Mouse (Mus musculus): Measurements from ENCODE around the gene Frmd7.

Frmd7 gene

GRCm38 (mm10) chrX:50942610-50943009 lies at the start of gene Frmd7:
Gene Frmd7, minus strand, starts transcription at chrX:50942710.
- no peak for ATAC-seq (ENCODE audit: low TSS enrichment)

DNA sequence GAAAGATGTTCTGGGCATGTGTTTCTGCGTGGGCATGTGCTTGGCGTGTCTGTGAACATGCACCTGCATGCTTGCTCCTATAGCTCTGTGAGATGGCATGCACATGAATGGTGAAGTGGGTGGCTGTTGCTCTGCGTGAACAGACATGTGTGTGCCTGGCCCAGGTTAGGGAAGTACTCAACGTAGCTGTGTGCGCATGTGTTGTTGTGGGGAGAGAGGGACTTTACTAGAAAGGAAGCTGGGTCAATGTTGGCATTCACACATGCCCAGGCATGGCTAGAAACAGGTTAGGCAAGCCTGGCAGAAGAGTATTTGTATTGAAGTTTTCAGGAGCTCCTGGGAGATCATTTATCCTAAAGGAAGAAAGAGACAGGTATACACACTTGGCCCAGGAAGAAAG lies 48.8 kb upstream of the Frmd7 start:
- no peak for ATAC-seq (ENCODE audit: low TSS enrichment)

DNA sequence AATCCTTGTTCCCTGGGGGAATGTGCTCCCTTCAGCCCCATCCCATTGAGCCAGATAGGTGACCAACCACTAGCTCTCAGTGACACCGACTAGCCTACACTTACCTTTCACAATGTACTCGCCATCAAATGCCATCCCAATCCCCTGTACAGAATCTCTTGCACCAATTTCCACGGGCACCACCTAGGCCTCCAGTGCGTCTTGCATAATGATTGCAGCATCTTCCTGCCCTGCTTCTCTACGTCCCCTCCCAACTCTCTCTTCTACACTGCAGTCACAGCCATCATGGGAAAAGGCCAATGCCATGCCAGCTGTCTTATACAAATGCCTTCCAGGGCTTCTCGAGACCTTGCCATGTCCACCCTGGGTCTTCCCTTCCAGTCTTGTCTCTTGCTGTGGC lies 47.4 kb upstream of the Frmd7 start:
- ATAC-seq (ENCODE audit: low TSS enrichment) = no peak

DNA sequence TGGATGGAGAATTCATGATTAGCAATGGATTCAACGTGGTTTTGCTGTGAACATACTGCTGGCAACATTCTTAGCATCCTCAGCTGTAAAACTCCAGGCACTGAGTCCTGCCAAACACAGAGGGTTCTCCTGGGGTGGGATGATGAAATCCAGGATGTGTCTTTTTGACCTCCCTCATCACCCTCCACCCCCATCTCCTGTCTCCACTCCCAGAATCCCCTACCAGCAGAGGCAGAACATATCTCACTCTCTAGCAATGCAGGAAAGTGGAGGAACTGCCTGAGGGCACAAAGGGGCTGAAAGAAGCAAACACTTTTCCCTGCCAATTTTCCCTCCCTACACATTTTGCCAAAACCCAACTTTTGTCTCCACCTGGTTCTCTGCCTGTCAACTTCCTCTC lies 46.1 kb upstream of the Frmd7 start:
- no peak for ATAC-seq (ENCODE audit: low TSS enrichment)

DNA sequence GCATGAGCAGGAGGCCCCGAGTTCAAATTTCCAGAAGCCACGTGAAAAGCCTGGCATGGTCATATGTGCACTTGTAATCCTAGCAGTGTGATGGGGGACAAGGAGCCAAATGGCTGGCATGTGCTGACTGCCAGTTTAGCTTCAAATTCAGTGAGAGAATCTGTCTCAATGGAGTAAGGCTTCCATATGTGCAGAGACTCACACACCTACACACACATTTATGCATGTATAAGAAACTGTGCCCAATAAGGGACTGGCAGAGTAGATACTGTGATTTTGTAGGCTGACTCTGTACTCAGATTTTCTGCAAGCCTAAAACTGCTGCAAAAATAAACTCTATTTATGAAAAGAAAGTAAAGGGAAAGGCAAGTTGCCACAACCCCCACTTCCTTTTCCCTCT lies 35.9 kb upstream of the Frmd7 start:
- peak; percentile 99 for ATAC-seq (ENCODE audit: low TSS enrichment)

DNA sequence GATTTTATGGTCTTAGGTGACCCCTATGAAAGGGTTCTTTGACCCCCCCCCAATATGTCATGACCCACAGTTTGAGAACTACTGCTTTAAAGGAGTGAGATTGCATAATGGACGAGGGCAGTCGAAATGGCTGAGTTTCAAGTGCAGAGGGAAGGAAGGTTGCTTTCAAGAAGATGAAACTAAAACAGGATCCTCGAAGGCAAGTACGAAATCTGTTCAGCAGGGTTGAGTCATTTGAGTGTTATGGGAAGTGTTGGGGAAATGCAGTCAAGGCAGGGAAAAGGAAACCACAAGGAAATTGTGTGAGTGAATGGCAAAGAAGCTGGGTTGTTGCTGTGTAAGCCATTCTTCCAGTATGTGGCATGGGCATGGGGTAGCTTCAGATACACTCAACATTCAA lies 29.6 kb upstream of the Frmd7 start:
- ATAC-seq (ENCODE audit: low TSS enrichment) = 0 out of 2 replicates have a peak, but pooled peaks have one; percentile 27

DNA sequence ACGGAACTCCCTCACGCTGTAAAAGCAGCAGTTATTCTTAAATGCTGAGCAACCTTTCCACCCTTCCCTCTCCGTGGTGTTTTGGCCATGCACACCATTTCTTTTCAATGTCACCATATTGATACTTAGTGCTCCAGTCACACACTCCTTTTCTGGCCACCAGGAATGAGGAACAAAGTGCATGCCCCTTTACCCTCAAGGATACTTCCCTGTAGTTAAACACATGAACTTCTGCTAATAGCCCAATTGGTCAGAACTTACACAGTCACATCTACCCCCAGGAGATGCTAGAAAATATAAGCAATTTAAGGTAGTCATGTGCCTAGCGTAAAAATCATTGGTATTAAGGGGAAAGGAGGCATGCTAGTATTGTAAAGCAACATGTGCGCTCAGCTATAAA lies 27.4 kb upstream of the Frmd7 start:
- no peak for ATAC-seq (ENCODE audit: low TSS enrichment)

DNA sequence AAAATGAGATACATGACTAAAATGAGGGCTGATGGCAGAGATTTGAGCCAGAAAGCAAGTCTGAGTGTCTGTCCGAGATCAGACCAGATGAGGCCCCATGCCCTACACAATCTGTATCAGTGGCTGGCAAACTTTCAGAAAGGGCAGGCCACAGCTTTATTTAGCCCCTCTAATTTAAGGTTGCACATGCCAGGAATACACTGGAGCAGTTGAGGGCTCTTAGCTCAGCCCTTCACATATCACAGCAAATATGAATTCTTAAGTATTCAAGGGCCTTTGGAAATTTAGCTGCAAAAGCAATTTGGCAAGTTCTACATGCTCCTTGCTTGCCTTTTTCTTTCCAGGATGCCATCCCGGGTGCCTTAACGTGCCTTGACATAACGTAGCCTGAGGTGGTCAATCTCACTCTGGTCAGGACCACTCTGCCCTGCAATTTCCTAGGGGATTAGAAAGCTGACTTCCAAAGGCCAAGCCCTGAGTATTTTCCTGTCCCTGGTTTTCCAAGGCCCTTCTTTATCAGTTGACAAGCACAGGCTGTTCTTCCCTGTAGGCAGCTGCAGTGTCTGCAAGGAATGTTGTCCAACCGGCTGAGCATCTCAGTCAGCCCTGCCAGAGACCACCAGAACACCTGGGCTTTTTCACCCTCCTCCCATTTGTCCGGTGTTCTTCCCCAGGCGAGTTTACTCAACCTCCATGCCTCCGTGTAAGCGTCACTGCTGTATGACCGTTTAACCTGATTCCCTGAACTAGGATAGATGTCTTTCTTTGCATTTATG lies 25.8 kb upstream of the Frmd7 start:
- no peak for ATAC-seq (ENCODE audit: low TSS enrichment)

GRCm38 (mm10) chrX:50965157-50965556 lies 22.6 kb upstream of the Frmd7 start:
- no peak for ATAC-seq (ENCODE audit: low TSS enrichment)

GRCm38 (mm10) chrX:50962955-50963354 lies 20.4 kb upstream of the Frmd7 start:
- no peak for ATAC-seq (ENCODE audit: low TSS enrichment)

GRCm38 (mm10) chrX:50948633-50949032 lies 6.1 kb upstream of the Frmd7 start:
- no peak for ATAC-seq (ENCODE audit: low TSS enrichment)

DNA sequence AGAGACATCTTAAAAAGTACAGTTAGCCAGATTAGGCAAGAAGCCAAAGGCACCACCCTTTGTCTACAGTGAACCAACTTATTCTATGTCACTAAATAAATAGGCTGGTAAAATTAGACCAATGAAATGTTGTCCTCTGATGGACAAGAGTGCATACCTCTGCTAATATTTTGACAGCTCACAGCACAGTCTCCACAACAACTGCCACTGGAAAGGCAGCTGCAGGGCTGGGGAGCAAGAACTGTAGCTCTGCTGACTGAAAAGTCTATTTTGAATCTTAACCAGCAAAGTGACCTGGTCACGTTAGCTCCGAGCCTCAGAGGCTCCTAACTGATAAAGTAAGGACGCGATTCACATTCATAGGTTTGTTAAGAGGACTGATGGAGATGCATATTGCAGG lies 5.6 kb upstream of the Frmd7 start:
- ATAC-seq (ENCODE audit: low TSS enrichment) = no peak

DNA sequence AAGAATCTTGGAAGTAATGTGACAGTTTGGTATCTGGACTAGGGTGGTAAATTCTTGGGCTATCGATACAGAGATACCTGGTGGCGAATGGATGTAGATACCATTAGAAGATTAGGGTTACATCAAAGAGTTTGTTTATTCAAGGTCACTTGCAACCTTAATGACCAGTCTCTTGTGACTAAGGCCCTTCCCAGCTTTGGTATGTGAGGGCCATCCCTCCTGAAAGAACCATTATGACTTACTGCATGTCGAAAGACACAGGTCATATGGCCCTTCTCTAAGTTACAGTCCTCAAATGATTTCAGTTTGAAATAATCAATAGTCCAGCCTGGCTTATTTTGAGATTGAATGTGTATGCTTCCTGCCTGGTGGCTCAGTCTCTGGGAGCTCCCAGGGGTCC lies 5.4 kb downstream of the Frmd7 start:
- no peak for ATAC-seq (ENCODE audit: low TSS enrichment)

DNA sequence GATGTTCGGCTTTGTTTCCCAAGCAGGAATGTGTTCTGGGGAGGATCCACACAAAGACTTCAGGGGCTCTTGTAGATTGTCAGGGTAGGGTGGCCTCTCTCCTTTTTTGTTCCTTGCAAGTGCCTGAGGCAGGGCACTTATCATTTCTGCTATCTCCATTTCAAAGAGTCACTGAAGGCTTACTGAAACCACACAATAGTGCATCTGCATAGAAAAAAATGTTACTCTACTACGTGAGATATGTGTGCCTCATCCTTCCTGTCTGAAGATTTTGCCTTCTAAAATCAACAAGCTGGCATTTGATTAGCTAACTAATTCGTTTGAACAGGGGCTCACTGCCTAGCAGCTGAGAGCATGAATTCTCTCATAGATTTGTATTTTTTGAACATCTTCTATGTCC lies 12.2 kb downstream of the Frmd7 start:
- no peak for ATAC-seq (ENCODE audit: low TSS enrichment)

GRCm38 (mm10) chrX:50926893-50927545 lies 15.5 kb downstream of the Frmd7 start:
- ATAC-seq (ENCODE audit: low TSS enrichment) = no peak

DNA sequence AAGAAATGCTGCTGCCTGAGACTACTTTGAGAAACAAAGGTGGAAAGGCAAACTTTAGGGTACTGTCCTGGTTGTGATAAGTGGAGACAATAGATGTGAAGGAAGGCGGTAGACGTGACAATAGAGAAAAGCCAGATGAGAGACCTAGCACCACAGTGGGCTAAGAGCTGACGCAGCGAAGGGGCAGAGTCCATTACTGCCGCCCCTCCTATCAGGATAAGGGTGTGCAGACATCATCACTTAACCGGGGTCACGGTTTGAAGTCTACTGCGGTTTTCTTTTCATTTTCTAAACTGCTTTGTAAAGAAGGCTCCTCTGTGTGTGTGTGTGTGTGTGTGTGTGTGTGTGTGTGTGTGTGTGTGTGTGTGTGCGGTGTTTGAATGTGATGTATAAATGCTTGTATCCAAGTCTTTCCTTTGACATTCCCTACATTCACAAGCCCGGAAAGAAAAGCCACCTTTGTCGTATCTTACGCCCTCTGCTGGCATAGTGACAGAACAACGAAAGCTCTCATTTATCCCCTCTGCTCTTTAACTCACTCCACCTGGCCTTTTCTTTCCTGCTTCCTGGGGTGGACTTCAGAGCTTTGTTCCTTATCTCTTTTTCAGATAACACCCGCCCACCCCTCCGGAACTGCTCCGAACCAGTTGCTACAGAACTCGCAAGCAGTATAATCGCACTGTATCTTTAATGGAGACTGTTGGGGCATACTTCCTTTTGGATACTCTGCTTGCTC lies 17.7 kb downstream of the Frmd7 start:
- ATAC-seq (ENCODE audit: low TSS enrichment) = peak; percentile 57; the same call in 1 of the 2 replicates

DNA sequence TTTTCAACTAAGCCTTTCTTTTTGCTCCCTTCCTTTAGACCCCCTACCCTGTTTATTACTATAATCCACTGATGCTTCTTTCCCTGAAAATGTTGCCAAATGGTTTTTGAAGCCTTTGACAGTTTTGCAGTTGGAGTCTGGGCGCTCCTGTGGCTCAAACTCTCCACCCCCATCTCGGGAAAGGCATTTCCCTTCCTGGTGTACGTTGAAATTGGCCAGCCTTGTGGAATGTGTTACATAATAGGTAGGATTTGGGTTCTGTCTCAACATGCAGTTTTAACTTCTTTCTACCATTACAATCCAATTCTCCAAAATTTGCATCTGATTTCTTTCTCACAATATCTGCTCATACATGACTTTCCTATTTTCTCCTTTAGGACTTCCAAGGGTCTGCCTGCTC lies 23.8 kb downstream of the Frmd7 start:
- ATAC-seq (ENCODE audit: low TSS enrichment) = peak; percentile 70

DNA sequence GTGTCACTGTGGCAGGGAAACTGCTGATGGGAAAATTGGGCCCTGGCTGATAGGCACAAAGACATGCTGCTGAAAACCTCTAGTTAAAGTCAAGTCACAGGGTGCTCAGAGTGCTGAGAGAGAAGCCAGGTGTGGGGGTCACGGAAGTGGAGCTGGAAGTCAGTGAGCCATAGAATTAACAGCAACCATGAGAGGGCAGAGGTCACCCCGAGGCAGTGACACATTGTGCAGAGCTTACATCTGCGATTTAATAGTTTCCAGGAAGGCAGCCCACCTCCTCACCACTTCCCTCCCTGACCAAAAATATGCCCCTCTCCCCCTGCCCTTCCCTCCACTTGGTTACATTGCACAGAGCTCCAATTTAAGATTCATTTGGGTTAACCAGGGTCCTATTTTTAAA lies 25.1 kb downstream of the Frmd7 start:
- ATAC-seq (ENCODE audit: low TSS enrichment) = no peak

- no peak for ATAC-seq (ENCODE audit: low TSS enrichment)
These were observed 32.6 kb downstream of the Frmd7 start for GRCm38 (mm10) chrX:50909915-50910314.

DNA sequence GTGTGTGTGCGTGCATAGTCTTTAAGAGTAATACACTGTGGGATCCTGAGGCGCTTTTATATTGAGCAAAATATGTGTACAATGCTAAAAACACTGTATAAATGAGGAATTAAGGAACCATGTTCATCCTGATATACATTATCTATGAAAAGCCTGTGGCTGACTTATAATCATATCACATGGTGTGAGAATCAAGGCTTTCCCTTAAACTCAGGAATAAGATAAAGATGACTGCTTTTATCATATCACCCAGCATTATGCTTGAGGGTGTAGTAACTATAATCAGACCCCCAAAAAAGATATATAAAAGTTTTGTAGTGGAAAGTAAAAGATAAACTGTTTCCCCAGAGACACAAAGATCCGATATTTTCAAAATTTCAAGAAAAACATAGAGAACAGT lies 39.0 kb downstream of the Frmd7 start:
- no peak for ATAC-seq (ENCODE audit: low TSS enrichment)

- ATAC-seq (ENCODE audit: low TSS enrichment) = peak; percentile 72
These were observed 54.5 kb downstream of the Frmd7 start for GRCm38 (mm10) chrX:50887999-50888398.

GRCm38 (mm10) chrX:50874246-50875002 lies 68.1 kb downstream of the Frmd7 start:
- ATAC-seq (ENCODE audit: low TSS enrichment) = no peak
